Mouse (Mus musculus) frontal cortex, postnatal 25 days (tissue): ENCODE results near the gene Ganab.
"Not testable (repeated sequence)": the region's sequence is repeated elsewhere in the genome, so short reads cannot be mapped to it uniquely, and the experiment has no call there.

Experiments used
- DNase-seq, 2 experiments: peaks; one replicate each; pipeline ENCODE4 v3.0.0; 2022; ENCODE audit warnings: low spot score in 2 of 2

The Ganab gene

DNA sequence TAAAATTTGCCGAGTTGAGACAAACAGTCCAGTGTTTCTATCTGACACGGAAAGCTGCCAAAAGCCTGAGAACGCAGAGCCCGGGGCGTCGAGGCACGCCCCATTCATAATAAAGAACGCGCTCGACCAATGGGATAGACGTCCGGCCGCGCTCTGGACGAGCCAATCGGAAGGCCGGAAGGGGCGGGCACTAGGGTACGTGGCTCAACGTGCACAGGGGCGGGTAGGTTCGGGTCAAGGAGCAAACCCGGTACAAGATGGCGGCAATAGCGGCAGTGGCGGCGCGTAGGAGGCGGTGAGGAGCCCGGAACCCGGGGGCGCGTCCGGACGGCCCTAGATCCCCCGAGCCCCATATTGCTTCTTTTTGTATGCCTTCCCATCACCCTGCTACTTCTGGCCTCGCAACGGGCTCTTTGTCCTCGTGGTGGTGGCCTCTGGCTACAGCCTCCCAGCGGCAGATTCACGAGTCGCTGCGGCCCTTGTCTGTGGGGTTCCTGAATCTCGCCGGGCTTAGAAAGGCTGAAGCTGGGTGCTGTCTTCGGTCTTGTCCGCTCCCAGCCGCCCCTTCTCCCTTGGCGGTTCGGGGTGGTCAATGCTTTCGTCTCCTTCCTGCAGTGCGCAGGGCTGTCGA, at the start of gene Ganab:
Gene Ganab, plus strand, starts transcription at position 207 of the 631 bp plus-strand sequence.
- peak; percentile 86 to 96 for DNase-seq

DNA sequence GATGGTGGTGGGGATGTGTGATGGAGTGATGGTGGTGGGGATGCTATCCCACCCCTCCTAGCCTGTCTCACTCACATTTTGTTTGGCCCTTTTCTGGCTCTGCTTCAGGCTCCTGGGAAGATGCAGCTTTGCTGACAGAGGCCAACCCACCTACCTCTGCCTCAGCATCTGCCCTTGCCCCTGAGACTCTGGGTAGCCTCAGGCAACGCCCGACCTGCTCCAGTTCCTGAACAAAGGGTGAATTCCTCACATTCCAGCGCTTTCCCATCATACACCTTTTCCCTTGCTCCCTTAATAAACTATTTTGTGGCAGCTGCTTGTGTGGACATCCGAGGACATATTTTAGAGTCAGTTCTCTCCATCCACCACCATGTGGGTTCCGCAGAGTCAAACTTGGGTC, 49.5 kb upstream of the Ganab start:
- no peak for DNase-seq

DNA sequence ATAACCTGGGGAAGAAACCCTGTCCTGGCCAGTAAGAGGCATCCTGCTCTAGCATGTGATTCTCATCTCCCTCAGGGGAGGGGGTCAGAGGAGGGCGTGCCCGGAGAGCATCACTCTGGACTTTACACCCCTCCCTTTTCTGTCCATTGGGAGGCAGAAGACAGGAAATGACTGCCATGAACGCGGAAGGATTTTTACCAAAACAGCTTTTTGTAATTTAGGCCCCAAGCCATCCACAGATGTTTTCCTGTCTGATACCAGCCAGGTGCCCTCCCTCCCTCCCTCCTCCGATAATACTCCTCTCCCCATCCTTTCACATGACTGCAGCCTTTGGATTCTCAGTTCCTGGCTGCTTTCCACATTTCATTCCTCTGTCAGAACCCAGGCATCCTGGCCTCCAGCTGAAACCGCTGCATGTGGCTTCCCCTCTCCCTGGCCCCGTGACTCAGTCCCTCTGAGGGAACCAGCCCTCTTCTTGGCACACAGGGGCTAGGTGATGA, 47.4 kb upstream of the Ganab start, which contains the start of gene Lrrn4cl:
Gene Lrrn4cl, plus strand, starts transcription at position 367 of the 500 bp plus-strand sequence.
- no peak for DNase-seq

DNA sequence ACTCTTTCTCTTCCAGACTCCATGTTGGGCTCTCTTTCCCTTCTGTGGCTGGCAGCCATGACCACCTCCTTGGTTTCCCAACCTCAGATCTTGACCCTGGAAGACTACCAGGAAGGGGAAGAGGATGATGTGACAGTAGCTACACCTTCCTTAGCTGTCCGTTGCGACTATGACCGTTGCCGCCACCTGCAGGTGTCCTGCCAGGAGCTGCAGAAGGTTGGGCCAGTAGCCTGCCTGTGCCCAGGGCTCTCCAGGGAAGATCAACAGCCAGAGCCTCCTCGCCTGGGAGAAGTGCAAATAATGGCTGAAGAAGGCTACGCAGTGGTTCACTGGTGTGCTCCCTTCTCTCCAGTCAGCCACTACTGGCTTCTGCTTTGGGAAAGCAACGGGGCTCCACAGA, 46.2 kb upstream of the Ganab start:
- no peak for DNase-seq

DNA sequence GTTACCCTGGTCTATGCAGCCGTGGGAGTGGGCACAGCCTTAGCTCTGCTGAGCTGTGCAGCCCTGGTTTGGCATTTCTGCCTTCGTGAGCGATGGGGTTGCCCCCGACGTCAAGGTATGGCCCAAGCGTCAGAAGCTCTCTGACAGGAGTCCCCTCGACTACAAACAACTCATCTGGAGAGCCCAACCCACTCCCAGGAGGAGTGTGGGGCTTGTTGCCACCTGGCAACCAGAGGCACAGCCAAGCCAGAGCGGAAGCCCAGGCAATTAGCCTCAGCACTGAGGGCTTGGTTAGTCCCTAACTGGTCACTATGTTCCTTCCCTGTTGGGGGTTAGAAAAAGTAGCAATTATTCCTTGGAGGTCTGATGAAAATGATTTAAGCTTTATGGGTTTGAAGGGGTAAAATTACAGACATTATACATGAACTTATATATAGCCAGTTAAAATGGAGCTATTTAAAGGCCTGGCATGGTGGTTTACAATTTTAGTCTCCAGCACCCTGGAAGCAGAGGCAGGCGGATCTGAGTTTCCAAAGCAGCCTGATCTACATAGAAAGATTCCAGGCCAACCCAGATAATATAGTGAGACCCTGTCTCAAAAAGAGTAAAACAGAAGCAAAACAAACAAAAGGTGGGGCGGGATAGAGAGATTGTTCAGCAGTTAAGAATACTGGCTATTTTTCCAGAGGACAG, 45.5 kb upstream of the Ganab start:
- DNase-seq, result no peak

DNA sequence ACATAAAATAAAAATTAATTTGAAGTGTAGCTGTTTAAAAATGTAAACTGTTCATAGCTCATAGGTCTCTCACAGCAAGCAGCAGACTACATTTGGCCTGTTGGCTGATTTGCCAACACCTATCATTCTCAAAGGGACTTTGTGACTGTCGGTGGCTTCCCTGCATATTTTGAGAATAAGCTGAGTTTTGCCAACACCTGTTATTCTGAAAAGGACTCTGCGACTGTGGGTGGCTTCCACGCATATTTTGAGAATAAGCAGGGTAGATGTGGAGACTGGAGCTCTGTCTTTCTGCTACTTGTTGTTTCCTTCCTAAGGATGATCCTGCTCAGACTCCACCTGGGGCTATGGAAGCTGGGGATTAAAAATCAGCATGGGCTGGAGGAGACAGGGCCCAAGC, 44.8 kb upstream of the Ganab start:
- DNase-seq, result no peak

DNA sequence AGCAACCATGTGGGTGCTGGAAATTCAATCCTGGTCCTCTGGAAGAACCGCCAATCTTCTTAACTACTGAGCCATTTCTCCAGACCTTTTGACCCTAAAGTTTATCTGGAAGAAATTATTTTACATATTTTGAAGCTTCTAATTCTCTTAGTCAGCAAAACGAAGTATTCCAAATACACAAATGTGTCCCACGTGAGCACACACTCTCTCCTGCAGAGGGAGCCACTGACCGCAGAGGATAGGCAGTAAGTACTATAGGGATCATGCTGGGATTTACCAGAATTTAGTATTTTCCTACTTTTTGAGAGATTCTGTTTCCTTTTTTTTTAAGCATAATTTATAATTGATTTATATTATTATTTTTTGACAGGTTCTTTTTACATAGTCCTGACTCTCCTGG, 40.2 kb upstream of the Ganab start:
- DNase-seq, result no peak

DNA sequence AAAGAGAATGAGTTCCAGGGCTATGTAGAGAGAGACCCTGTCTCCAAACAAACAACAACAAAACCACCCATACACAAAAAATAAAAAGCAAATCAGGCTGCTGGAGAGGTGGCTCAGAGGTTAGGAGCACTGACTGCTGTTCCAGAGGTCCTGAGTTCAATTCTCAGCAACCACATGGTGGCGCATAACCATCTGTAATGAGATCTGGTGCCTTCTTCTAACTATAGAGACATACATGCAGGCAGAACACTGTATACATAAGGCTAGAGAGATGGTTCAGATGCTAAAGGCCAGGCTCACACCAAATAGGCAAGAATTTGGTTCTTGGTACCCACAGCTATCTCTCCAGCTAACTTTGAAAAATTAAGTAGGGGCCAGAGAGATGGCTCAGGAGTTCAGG, 38.9 kb upstream of the Ganab start:
- no peak for DNase-seq

DNA sequence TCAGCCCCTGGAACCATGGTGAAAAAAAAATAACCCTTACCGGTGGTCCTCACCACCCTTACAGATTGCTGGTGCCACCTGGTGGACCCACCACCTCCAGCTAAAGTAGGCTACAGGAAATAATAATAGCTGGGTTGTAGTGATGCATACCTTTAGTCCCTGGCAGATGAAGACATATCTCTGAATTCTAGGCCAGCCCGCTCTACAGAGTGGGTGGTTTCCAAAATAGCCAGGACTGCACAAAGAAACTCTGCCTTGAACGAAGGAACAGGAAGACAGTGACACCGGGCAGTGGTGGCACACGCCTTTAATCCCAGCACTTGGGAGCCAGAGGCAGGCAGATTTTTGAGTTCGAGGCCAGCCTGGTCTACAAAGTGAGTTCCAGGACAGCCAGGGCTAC, 33.6 kb upstream of the Ganab start:
- DNase-seq, result no peak

DNA sequence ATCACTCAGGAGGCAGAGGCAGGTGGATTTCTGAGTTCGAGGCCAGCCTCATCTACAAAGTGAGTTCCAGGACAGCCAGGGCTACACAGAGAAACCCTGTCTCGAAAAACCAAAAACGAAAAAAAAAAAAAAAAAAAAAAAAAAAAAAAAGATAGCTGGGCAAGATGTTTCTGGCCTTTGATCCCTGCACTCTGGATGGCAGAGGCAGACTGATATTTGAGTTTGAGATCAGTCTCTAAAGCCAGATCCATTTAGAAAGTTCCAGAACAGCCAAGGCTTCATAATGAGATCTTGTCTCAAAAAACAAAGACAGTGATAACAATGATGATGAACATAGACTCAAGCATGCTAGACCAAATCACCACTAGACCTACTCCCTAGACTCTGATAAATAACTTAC, 27.5 kb upstream of the Ganab start:
- not testable (repeated sequence) for DNase-seq

DNA sequence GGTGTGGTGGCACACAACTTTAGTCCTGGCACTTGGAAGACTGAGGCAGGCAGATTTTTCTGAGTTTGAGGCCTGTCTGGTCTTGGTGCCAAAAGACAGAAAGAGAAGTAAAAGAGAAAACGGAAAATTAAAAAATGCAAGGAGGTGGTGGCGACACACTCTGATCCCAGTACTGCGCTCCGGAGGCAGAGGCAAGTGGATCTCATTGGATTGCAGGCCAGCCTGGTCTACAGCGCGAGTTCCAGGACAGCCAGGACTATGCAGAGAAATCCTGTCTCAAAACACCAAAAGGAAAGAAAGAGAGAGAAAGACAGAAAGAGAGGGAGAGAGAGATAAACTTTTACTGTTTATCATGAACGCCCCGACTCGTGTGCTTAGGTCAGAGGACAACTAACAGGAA, 27.0 kb upstream of the Ganab start:
- no peak for DNase-seq

DNA sequence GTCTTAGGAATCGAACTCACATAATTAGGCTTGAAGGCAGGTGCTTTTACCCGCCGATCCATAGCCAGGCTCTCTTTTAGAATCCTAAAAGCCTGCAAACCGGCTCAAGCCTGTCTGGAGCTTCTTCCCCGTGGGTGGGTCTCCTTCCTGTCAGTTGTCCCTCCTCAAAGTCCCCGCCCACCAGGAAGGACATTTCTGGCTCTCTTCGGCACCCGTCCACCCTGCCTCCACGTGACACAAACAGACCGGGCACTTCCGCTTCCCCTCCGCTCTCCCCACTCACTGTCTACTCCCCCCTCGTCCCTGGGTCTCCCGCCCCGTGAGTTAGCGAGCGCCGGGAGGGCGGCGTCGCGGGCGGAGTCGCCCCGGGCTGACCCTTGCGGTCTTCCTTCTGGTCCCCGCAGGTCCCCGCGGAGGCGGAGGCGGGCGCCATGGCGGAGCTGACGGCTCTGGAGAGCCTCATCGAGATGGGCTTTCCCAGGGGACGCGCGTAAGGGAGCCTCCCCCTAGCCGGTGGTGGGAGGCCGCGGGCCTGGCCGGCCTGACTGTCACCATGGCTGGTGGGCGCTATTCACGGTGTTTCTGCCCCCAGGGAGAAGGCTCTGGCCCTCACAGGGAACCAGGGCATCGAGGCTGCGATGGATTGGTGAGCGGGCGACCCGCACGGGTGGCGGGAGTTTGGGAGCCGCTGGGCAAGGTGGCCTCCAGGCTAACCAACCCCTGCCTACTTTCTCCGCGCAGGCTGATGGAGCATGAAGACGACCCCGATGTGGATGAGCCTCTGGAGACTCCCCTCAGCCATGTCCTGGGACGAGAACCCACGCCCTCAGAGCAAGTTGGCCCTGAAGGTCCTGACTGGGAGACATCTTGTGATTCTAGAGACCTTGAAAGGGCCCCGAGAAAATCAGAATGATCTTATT, 26.3 kb upstream of the Ganab start, which contains the start of gene Ubxn1:
Gene Ubxn1, plus strand, starts transcription at position 230 of the 920 bp plus-strand sequence.
- DNase-seq, result peak; percentile 95 to 98

DNA sequence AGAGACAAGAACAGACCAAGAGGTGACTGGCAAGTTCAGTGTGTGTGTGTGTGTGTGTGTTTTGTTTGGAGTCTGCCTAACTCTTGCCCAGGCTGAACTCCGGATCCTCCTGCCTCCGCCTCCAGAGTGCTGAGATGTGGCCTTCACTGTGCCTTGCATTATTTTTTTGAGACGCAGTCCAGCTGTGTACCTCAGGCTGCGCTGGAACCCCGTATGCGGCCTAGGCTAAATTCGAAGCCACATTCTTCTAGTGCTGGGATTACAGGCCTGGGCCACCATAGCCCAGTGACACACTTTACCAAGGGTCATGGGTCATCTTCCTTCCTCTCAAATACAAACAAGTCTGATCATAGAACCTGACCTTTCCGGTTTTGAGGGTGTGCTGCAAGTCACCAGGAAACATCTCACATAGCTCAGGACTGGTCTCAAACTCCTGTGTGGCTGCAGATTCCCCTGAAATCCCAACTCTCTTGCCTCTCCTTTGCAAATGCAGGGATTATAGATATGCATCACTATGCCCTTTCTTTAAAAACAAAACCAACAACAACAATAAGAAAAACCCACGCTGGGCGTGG, 25.5 kb upstream of the Ganab start:
- no peak for DNase-seq

DNA sequence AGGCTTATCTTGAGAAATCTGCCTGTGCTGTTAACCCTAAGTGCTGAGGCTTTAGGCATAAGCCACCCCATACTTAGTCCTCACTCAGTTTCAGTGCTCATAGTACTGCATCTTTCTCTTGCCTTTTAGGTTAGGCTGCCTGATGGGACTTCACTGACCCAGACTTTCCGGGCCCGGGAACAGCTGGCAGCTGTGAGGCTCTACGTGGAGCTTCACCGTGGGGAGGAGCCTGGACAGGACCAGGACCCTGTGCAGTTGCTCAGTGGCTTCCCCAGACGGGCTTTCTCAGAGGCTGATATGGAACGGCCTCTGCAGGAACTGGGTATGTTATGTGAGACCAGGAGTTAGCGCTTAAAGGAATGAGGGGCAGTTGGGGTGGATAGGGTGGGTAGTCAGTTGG, 22.8 kb upstream of the Ganab start:
- DNase-seq, result no peak

DNA sequence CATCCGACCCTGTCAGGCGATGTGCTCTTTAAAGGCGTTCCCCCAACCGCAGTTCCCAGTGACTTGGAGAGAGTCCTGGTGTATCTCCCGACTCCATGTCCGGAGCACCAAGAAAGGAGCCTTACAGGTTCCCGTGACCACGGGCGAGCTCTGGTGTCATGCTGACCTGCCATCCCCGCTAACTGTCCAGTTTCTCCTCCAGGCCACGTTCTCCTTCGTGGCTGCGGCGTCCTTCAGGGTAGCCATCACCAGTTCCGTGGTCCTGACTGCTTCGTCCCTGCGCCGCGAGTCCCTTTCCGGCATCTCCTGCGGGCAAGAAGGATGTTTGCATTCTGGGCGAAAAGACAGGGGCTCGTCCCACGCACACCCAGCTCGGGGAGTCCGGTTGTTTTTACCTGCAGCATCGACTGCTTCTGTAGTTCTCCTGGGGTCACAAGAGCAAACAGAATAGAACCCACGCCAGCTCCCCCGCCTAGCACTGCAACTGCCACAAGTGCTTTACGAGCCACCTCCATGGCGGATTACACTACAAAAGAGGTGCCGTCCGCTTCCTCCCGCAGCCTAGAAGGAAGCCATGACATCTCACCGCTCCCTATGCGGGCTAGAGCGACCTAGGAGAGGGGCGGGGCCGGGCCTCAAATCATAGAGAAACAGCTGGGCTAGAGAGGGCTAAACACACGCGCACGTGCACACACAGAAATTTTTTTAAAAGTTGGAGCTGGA, 17.4 kb upstream of the Ganab start, which contains the start of gene Uqcc3:
Gene Uqcc3, minus strand, starts transcription at position 613 of the 723 bp plus-strand sequence.
- DNase-seq, result peak; percentile 77 to 82

DNA sequence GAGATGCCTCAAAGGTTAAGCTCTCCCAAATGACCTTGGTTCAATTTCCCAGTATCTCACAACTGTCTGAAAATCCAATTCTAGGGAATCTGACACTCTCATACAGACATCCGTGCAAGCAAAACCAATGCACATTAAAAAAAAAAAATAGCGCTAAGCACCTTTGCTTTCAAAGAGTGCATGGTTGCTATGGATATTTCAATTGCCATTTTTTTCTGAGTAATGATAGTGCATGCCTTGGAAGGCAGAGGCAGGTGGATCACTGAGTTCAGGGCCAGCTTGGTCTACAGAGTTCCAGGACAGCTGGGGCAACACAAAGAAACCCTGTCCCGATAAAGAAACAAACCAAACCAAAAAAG, 16.9 kb upstream of the Ganab start:
- no peak for DNase-seq

DNA sequence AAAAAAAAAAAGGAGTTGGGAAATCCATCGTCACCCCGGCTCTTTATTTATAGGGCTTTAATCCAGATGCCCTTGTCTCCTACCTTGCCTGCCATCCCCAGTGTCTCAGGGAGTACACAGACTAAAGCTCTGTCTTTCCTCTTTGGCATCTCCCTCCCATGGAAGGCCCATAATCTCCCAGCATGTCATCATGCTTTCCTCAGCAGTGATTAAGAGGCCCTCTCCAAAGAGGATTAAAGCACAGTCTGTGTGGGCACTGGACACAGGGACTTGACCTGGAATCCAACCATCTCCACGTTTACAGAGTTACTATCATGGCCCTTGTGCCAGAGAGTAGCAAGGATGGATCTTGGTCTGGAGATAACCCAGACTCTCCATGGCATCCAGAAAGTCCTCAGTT, 14.3 kb upstream of the Ganab start, which contains the start of the genes Lbhd1 and Gm49403:
Gene Lbhd1, plus strand, starts transcription at position 117 of the 400 bp plus-strand sequence.
Gene Gm49403, plus strand, starts transcription at position 315 of the 400 bp plus-strand sequence.
- no peak for DNase-seq

DNA sequence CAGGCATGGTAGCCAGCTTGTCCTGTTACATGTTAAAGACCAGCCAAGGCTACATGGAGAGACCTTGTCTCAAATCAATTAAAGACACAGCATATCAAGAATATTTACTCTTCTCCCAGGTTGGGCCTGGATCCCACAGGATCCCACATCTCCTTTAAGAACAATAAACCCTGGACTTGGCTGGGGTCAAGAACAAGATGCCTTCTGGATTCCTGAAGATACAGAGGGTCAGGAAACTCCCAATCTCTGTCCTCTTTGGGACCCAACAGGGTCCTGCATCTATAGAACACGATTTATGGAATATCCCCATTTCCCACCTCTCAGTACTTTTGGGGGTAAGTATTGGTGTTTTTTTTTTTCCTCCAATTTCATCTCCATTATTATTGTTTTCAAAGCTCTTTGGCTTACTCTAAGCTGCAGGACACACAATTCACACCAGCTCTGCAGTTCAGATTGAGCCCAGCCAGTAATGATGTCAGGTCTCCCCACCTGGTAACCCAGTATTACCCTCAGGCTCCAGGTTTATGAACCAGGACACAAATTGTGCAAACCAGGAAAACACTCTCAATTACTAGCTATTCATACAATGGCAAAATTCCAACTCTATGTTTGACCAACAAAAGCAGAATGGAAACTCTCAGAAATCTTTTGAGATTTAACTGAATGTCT, 10.8 kb upstream of the Ganab start:
- DNase-seq, result no peak

DNA sequence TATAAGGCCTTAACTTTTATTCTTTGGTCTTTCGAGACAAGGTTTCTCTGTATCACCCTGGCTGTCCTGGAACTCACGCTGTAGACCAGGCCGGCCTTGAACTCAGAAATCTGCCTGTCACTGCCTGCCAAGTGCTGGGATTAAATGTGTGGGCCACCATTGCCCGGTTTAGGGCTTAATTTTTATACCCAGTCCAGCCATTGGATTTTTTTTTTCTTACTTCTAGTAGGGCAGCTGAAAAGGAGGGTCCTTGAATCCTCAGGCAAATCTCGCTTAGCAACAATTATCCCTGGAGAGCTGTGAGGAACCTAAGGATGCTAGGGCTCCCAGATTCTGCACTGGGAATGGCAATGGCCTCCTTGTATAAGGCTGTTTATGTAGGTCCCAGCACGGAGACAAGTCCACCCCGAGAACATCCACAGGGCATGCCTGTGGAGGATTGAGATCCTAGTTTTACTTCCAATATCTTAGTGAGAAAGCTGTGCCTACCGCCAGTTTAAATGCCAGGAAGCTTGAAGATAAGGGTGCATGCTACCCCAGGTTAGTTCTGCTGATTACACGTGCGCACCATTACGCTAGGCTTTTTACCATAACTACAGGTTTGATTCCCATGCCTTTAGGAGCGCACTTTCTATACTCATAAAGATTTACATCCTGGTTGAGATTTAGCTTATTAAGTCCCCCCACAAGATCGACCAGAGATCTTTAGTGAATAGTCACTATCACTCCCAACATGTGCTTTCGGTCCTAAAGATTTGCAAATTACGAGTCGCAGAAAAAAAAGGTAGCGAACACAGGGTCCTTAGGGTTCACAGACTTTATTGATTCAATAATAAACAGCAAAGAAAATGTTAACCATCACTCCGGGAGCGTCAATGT, 10.0 kb upstream of the Ganab start:
- DNase-seq, result no peak
